Mouse (Mus musculus) gastrocnemius, adult 2 months (tissue): ENCODE data around the gene Plcb4. TPM values are rescaled to one million over a fixed set of nuclear protein-coding genes. Genes with fewer than 3 reads are reported as not detected.

Experiments used
- DNase-seq: peaks from one replicate; pipeline ENCODE4 v3.0.0; 2022
- H3K27ac ChIP-seq: fragments of 200-600 bp; 2 replicates; pipeline ENCODE4 v1.8.1; 2022; ENCODE audit warnings: mild to moderate bottlenecking
- H3K4me3 ChIP-seq: fragments of 200-600 bp; 2 replicates; pipeline ENCODE4 v1.8.1; 2022; ENCODE audit warnings: mild to moderate bottlenecking, moderate library complexity
- CTCF ChIP-seq: fragments of 200-600 bp; IDR thresholded peaks from 2 replicates; pipeline ENCODE4 v1.8.1; 2022; ENCODE audit warnings: antibody characterized with exemption, mild to moderate bottlenecking, moderate library complexity
- intact Hi-C: fragments of 180-260 bp; cut with DNase I; formaldehyde crosslinking; loops from one replicate; pipeline ENCODE4 v1.15.1; 2025
- total RNA-seq, 2 experiments: library from RNA; stranded (reverse); gene quantifications; 2 replicates each; pipeline ENCODE4 v1.2.3; 2021

The Plcb4 gene
- total RNA-seq, 2 experiments from 2014 or later = 19.7 to 21.8 TPM

- no peak overlapping the region for H3K4me3 ChIP-seq
- DNase-seq = no peak
- peak overlapping the region; percentile 58 for H3K27ac ChIP-seq
- intact Hi-C loops = no loop called here
- no peak for TF ChIP-seq CTCF
Observed at GRCm38 (mm10) chr2:135917000-135917399, 258.2 kb downstream of the Plcb4 start.

- no peak for DNase-seq
- intact Hi-C loops = no loop called here
- no peak overlapping the region for H3K27ac ChIP-seq
- no peak overlapping the region for H3K4me3 ChIP-seq
- no peak for TF ChIP-seq CTCF
Observed at GRCm38 (mm10) chr2:135918116-135918515, 259.3 kb downstream of the Plcb4 start.

- no peak overlapping the region for H3K4me3 ChIP-seq
- H3K27ac ChIP-seq = no peak overlapping the region
- intact Hi-C loops = loop anchor here (10.0 kb wide), 1 partner anchor 355 kb away; no protein-coding TSS in a partner anchor
- TF ChIP-seq CTCF = no peak
- no peak for DNase-seq
Observed at GRCm38 (mm10) chr2:135919641-135920040, 260.8 kb downstream of the Plcb4 start.

- Histone ChIP-seq H3K4me3 (peak overlapping the region; percentile 15; the same call in 1 of the 2 replicates), H3K27ac (peak overlapping the region; percentile 76)
- peak; percentile 78 for TF ChIP-seq CTCF
- intact Hi-C loops = loop anchor here (2.0 to 10.0 kb wide), 5 partner anchors 195 to 540 kb away; partner anchors contain the start of gene Plcb4
- DNase-seq = peak; percentile 33
Observed at GRCm38 (mm10) chr2:135926660-135927343, 268.0 kb downstream of the Plcb4 start.

GRCm38 (mm10) chr2:135929021-135929720 lies 270.4 kb downstream of the Plcb4 start:
- Histone ChIP-seq H3K27ac (0 out of 2 replicates have a peak overlapping the region, but pooled peaks have one; percentile 4), H3K4me3 (no peak overlapping the region)
- intact Hi-C loops = loop anchor here (5.0 to 10.0 kb wide), 4 partner anchors 197 to 542 kb away; partner anchors contain the start of gene Plcb4
- DNase-seq = no peak
- no peak for TF ChIP-seq CTCF

GRCm38 (mm10) chr2:135930696-135931095 lies 271.9 kb downstream of the Plcb4 start:
- Histone ChIP-seq H3K27ac (no peak overlapping the region), H3K4me3 (no peak overlapping the region)
- no peak for DNase-seq
- intact Hi-C loops = no loop called here
- no peak for TF ChIP-seq CTCF

GRCm38 (mm10) chr2:135932569-135932968 lies 273.8 kb downstream of the Plcb4 start:
- no peak for DNase-seq
- Histone ChIP-seq H3K27ac (no peak overlapping the region), H3K4me3 (no peak overlapping the region)
- TF ChIP-seq CTCF = no peak
- intact Hi-C loops = no loop called here

- TF ChIP-seq CTCF = no peak
- no peak for DNase-seq
- Histone ChIP-seq H3K4me3 (no peak overlapping the region), H3K27ac (no peak overlapping the region)
- intact Hi-C loops = no loop called here
Observed at GRCm38 (mm10) chr2:135936376-135936775, 277.6 kb downstream of the Plcb4 start.

- intact Hi-C loops = no loop called here
- Histone ChIP-seq H3K4me3 (no peak overlapping the region), H3K27ac (no peak overlapping the region)
- no peak for TF ChIP-seq CTCF
- DNase-seq = no peak
Observed at GRCm38 (mm10) chr2:135937646-135938045, 278.8 kb downstream of the Plcb4 start.

GRCm38 (mm10) chr2:135939933-135940332 lies 281.1 kb downstream of the Plcb4 start:
- H3K4me3 ChIP-seq = no peak overlapping the region
- intact Hi-C loops = no loop called here
- TF ChIP-seq CTCF = no peak

GRCm38 (mm10) chr2:135947839-135948238 lies 289.0 kb downstream of the Plcb4 start:
- no peak for DNase-seq
- TF ChIP-seq CTCF = peak; percentile 47
- no peak overlapping the region for H3K27ac ChIP-seq
- intact Hi-C loops = no loop called here
- no peak overlapping the region for H3K4me3 ChIP-seq

More at GRCm38 (mm10) chr2:135939933-135940332, 281.1 kb downstream of the Plcb4 start:
- no peak for DNase-seq
- no peak overlapping the region for H3K27ac ChIP-seq

- no peak for TF ChIP-seq CTCF
- Histone ChIP-seq H3K4me3 (no peak overlapping the region), H3K27ac (peak overlapping the region; percentile 56)
- no peak for DNase-seq
- intact Hi-C loops = no loop called here
Observed at GRCm38 (mm10) chr2:135954760-135955548, 296.1 kb downstream of the Plcb4 start.
